Mouse (Mus musculus): ENCODE measurements around the gene Clybl. TPM values are rescaled to one million over a fixed set of nuclear protein-coding genes. Genes with fewer than 3 reads are reported as not detected.

Clybl gene
- polyA plus RNA-seq, 1 experiment from 2014 or later: 76.8 TPM

DNA sequence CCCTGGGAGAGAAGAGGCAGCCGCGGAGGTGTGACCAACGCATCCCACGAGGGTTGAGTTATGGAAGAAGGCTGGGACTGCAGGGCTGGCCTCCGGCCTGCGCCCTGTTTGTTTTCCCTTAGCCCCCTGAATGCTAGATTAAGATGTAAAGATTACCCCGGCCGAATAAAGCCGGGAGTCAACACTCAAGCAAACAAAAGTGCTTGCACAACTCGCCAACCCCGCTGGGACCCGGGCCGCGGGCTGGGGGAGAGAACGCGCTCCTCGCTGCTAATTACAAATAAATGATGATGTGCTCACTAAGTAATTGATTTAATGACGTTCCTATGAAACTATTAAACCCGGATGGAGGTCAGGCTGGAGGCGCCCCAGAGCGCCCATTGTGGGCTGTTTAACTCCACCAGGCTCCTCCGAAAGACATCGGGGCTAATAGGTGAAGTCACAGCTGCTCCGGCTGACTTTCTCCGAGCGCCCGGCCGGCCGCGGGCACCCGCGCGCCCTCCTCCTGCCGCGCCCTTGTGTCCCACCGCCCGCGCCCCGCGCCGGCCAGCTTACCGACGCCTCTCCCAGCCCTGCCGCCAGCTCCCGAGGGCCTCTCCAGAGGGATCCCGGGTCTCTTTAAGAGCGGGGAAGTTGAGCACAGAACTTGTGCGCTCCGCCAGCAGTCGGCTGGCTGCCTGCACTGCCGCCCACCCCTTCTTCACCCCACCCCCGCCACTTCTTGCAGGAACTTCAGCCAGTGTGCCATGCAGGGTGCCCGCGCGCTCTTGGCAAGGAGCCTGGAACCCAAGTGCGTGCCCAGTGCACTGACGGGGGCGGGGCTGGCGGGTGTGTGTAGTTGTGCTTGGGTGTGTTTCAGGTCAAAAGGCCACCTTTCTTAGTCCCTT lies 269.2 kb downstream of the Clybl start, which contains the start of gene Gm5089:
Gm5089 (minus strand) TSS at position 620 of the 887 bp plus-strand sequence.
- H3K9me3 ChIP-seq (replicated peaks; ENCODE audit: control insufficient read depth, low read length): no peaks in the 10 kb centered on the region
- under 1% methylated on average over 59 of the region's 59 CpGs for WGBS (ENCODE audit: insufficient replicate concordance)
- H3K4me3 ChIP-seq (ENCODE audit: low read depth, low read length): peak within 1 kb of the TSS; percentile 51
- no peak for ATAC-seq (replicated peaks; ENCODE audit: insufficient number of reproducible peaks, low FRiP score, low TSS enrichment)
- H3K27me3 ChIP-seq (ENCODE audit: control insufficient read depth, insufficient read depth, low read length): peaks cover 83% of the 10 kb centered on the region
- no peaks in the 10 kb centered on the region for H3K36me3 ChIP-seq (ENCODE audit: control insufficient read depth, insufficient read depth, low read length)
- H3K9ac ChIP-seq (ENCODE audit: low read depth, low read length): peak within 1 kb of the TSS; percentile 28; the same call in 1 of the 2 replicates
- no peak within 1 kb of the TSS for H3K27ac ChIP-seq (ENCODE audit: low read depth, low read length)
- peak within 1 kb of the TSS; percentile 88 for H3K4me2 ChIP-seq
- peaks cover 14% of the 10 kb centered on the region for H3K4me1 ChIP-seq (ENCODE audit: control insufficient read depth, insufficient read depth, low read length)

DNA sequence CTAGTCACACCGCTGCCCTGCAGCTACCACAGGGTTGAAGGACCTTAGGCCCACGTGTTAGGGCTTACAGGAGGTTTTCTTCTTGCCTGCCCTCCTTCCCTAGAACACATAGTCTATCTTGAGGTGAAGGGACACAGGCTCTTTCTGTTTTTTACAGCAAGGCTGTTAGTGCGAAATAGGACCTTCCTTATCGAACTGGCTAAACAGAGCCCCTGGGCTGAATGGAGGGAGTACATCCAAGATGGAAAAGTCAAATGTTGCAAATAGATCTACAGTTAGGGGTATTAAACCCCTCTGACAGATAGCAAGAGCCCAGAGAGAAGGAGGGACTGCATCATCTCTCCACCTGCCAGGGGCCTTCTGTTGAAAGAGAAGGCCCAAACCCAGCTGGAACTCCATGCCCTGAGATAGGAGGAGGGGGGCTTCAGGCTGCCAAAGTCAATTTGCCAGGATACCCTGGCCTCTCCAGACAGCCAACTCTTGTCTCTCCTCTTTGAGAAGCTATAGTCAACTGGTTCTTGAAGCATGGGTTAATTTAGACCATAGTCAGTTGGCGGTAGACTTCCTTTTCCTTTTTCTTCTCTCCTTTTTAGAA lies 270.1 kb downstream of the Clybl start:
- 57% methylated on average over 5 of the region's 5 CpGs for WGBS (ENCODE audit: insufficient replicate concordance)
- Histone ChIP-seq H3K27ac (ENCODE audit: low read depth, low read length) (no peak overlapping the region), H3K27me3 (ENCODE audit: control insufficient read depth, insufficient read depth, low read length) (peaks cover 87% of the 10 kb centered on the region), H3K9me3 (replicated peaks; ENCODE audit: control insufficient read depth, low read length) (no peaks in the 10 kb centered on the region), H3K9ac (ENCODE audit: low read depth, low read length) (no peak overlapping the region), H3K4me1 (ENCODE audit: control insufficient read depth, insufficient read depth, low read length) (peaks cover 14% of the 10 kb centered on the region), H3K4me3 (ENCODE audit: low read depth, low read length) (peak overlapping the region; percentile 51; the same call in 1 of the 2 replicates), H3K4me2 (peak overlapping the region; percentile 88; the same call in 1 of the 2 replicates), H3K36me3 (ENCODE audit: control insufficient read depth, insufficient read depth, low read length) (no peaks in the 10 kb centered on the region)
- ATAC-seq (replicated peaks; ENCODE audit: insufficient number of reproducible peaks, low FRiP score, low TSS enrichment): no peak

Other genes starting within 250 kb of the Clybl start
- 1.5 TPM in 2 replicates for gene Gpr183, start 216.5 kb upstream of the Clybl start, polyA plus RNA-seq (2014; fragmentation: Nextera tagmentation; extraction: Ambion mirVana)
- not detected in 2 replicates for gene Timm8a2, start 147.0 kb upstream of the Clybl start, polyA plus RNA-seq (2014; fragmentation: Nextera tagmentation; extraction: Ambion mirVana)
- 111 and 136 TPM in 2 replicates for gene Tm9sf2, start 74.7 kb upstream of the Clybl start, polyA plus RNA-seq (2014; fragmentation: Nextera tagmentation; extraction: Ambion mirVana)